Mouse (Mus musculus) subcutaneous adipose tissue, adult 2 months (tissue): ENCODE data around the gene Olfr43. TPM values are rescaled to one million over a fixed set of nuclear protein-coding genes. Genes with fewer than 3 reads are reported as not detected.

ENCODE experiments used
- polyA plus RNA-seq: library from polyadenylated mRNA; depleted of rRNA; stranded (reverse); fragments of >200 nt; gene quantifications from 2 replicates; pipeline ENCODE4 v1.2.3, GENCODE M21; 2012; ENCODE audit warnings: low replicate concordance; rRNA removed

Gene Olfr43
- polyA plus RNA-seq, result not detected in 2 replicates

DNA sequence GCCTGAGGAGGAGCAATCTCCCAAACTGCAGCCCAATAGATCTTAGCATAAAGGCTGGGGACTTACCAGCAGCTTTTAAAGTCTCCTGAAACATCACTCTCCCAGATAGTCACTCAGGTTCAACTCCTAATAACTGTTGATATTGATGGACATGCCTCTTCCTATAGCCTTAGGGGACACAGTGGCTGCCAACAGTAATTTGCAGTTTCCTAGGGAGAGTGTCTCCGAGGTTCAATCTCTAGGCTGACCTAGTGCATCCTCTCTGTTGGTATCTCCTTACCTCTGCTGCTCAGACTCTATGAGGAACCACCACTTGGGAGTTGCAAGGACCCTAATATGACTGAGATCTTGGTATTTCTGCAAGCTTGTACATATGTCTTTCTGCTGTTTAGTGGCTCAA lies at the start of gene Olfr43:
Gene Olfr43, minus strand, starts transcription at position 101 of the 400 bp plus-strand sequence.

GRCm38 (mm10) chr11:74259508-74259907 lies 48.3 kb upstream of the Olfr43 start, which contains the start of gene Olfr406:
TSS of gene Olfr406 (plus strand) at chr11:74259808.

GRCm38 (mm10) chr11:74185949-74186348 lies 25.2 kb downstream of the Olfr43 start, which contains the start of gene Olfr403:
TSS of gene Olfr403 (plus strand) at chr11:74186249.

Other genes with a start within 250 kb of the Olfr43 start
- not detected in 2 replicates for gene Olfr398, start 221.0 kb downstream of the Olfr43 start, polyA plus RNA-seq
- gene Olfr139, start 154.8 kb downstream of the Olfr43 start, polyA plus RNA-seq, result not detected in 2 replicates
- gene Olfr399, start 154.8 kb downstream of the Olfr43 start, polyA plus RNA-seq, result not detected in 2 replicates
- gene Zfp616, start 141.4 kb downstream of the Olfr43 start, polyA plus RNA-seq, result not detected in 2 replicates
- gene Olfr401, start 97.7 kb downstream of the Olfr43 start, polyA plus RNA-seq, result not detected in 2 replicates
- not detected in 2 replicates for gene Olfr402, start 57.9 kb downstream of the Olfr43 start, polyA plus RNA-seq
- not detected in 2 replicates for gene Olfr403, start 25.1 kb downstream of the Olfr43 start, polyA plus RNA-seq
- gene Olfr406, start 48.4 kb upstream of the Olfr43 start, polyA plus RNA-seq, result not detected in 2 replicates
- not detected in 2 replicates for gene Olfr59, start 72.4 kb upstream of the Olfr43 start, polyA plus RNA-seq
- not detected in 2 replicates for gene Olfr410, start 126.7 kb upstream of the Olfr43 start, polyA plus RNA-seq
- not detected in 2 replicates for gene Olfr411, start 141.3 kb upstream of the Olfr43 start, polyA plus RNA-seq
- not detected in 2 replicates for gene Olfr412, start 150.7 kb upstream of the Olfr43 start, polyA plus RNA-seq